Mouse (Mus musculus): ENCODE measurements at regions not wholly inside any gene's neighbourhood (a gene's known extent, or its start where the extent isn't known, plus 50 kb on each side); places are given as distances from the start of the nearest gene placed in this dataset.
"Not testable (repeated sequence)": the region's sequence is repeated elsewhere in the genome, so short reads cannot be mapped to it uniquely, and the experiment has no call there.

DNA sequence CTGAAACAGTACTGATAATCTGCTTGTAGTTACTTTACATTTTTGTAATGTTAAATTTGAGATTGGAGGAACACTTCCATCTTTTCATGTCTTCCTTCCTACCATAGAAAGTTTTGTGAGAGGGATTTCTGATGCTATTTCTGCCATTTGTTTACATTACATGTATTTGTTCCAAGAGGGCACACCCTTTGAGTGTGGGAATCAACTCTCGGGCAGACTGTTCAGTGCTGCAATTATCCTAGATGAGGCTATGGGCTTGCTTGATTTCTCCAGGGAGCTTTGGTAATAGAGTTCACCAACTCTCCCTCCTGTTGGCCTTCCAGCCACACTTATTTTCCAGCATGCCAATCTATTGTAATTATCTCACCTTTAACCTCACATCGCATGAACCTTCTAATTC lies 52.4 kb downstream of the Gm13691 start:
- no peak for DNase-seq (ENCODE audit: low spot score)

- DNase-seq (ENCODE audit: low spot score), result no peak
These were observed 58.2 kb downstream of the Gm13691 start for GRCm38 (mm10) chr2:84048398-84049140.

DNA sequence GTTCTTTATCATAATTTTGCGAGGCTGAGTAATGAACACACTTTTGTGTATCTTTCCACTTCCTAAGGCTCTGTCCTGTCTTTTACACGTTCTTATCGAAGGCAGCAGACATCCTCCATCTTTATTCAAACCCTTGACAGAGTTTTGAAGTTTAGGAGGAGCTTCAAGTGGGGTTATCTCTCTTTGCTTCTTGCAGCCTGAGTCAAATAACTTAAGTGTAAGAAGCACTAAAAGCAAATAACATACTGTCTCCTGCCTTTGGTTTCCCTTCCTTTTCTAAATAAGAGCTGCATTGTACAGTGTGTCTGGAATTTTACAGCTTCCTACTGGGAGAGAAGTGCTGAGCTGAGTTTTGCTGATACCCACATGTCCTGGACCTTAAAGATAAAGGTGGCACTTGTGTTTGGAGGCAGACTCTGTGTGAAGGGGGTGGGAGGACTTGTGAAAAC lies 61.6 kb downstream of the Gm13691 start:
- no peak for DNase-seq (ENCODE audit: low spot score)

GRCm38 (mm10) chr2:84059246-84059645 lies 68.9 kb downstream of the Gm13691 start:
- no peak for DNase-seq (ENCODE audit: low spot score)

- no peak for DNase-seq (ENCODE audit: low spot score)
These were observed 70.9 kb downstream of the Gm13691 start for GRCm38 (mm10) chr2:84061221-84061620.

DNA sequence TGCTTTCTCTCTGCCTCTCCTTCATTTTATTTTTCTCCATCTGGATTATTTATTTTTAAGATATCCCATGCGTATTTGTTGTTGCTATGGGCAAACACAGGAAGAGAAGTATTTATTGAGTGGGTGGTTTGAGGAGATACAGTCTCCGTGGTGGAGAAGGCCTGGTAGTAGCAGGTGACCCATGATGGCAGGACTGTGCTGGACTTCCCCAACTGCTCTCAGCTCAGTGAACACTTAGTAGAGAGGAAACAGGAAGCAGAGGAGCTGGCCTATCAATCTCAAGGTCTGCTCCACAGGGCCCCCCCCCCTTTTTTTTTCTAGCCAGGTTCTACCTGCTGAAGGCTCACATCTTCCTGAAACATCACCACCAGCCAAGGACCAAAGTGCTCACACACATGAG lies 74.0 kb downstream of the Gm13691 start:
- DNase-seq (ENCODE audit: low spot score), result no peak

DNA sequence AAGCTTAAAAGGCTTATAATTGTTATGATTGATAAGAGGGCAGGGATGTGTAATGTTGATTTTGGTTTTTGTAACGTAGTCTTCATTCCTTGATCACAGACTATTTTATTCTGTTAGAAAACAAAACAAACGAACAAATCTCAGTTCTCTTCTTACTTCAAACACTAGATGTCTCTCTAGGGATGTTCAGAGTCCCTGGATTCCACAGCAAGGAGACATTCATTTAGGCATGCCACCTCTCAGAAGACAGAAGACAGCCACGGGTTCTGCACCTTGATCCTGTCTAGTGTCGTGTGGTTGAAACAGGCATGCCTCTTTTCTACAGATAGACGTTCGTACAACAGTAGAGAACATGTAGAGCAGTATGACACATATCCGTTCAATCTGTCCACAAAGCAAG lies 74.7 kb downstream of the Gm13691 start:
- DNase-seq (ENCODE audit: low spot score), result no peak

DNA sequence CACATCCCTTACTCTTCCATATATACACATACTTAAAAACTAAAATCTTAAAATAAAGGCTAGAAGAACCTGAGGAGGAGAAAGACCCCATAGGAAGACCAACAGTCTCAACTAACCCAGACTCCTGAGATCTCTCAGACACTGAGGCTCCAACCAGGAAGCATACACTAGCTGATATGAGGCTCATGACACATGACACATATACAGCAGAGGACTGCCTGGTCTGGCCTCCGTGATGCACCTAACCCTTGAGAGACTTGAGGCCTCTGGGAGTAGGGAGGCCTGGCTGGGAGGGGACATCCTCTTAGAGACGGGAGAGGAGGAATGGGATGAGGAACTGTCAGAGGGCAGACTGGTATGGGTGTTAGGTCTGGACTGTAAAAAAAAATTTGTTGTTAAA lies 75.4 kb downstream of the Gm13691 start:
- no peak for DNase-seq (ENCODE audit: low spot score)

DNA sequence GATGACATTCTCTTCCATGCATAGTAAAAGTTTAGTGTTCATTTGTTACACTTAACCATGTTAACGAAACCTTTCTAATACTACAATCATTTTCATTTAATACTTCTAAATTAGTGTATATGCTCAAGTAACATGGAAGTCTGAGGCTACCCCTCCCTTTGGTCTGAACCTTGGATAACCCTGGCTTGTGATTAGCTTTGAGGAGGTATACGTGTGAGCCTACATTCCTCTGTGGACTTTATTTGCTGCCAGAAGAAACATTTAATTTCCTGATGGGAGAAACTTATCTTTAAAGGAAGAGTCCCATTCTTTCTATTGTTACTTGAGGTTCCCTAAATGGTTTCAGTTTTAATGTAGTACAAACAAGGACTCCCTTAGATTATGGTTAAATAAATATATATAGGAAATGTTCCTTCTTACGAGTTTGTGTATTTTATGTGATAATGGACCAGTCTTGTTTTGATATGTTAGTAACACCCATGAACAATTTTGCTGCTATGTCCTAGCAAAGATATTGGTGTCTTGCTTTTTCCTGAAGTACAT lies 75.9 kb downstream of the Gm13691 start:
- no peak for DNase-seq (ENCODE audit: low spot score)

- no peak for DNase-seq (ENCODE audit: low spot score)
These were observed 76.6 kb downstream of the Gm13691 start for GRCm38 (mm10) chr2:84066785-84067526.

- no peak for DNase-seq (ENCODE audit: low spot score)
These were observed 78.3 kb downstream of the Gm13691 start for GRCm38 (mm10) chr2:84068617-84069016.

DNA sequence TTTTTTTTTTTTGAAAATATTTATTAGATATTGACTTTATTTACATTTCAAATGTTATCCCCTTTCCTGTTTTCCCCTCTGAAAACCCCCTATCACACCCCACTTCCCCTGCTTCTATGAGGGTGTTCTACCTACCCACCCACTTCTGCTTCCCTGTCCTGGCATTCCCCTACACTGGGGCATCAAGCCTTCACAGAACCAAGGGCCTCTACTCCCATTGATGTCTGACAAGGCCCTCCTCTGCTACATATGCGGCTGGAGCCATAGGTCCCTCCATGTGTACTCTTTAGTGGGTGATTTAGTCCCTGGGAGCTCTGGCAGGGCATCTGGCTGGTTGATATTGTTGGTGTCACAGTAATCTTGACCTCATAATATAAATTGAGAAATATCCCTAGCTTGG lies 79.1 kb downstream of the Gm13691 start:
- not testable (repeated sequence) for DNase-seq (ENCODE audit: low spot score)

DNA sequence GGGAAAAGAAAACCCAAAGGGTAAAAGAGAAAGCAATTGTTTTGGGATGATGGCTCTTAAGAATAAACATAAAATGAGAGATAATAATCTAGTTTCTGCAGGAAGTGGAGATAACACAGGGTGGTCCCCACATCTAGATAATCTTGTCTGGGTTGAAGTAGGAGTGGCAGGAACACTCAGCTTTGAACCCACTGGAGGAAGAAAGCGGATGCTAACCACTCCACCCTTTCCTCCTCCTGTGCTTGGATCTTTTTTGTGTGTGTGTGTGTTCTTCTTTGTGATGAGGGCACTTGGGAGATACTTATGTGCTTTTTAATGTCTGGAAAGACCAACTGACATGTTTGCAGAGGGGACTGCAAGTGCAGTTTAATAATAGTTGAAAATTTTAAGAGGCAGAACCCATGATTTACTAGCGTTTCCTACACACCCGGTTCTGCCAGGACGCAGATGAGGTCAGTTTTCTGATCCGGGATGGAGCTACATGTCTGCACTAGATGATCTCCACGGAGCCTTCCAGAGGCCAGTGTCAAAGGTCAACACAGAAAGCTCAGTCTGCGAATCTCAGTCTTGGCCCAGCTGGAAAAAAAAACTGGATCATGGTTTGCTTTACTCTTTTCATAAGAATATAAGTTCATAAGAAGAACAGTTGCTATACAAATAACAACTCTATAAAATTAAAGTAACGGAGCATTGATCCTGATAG lies 82.7 kb downstream of the Gm13691 start:
- no peak for DNase-seq (ENCODE audit: low spot score)

DNA sequence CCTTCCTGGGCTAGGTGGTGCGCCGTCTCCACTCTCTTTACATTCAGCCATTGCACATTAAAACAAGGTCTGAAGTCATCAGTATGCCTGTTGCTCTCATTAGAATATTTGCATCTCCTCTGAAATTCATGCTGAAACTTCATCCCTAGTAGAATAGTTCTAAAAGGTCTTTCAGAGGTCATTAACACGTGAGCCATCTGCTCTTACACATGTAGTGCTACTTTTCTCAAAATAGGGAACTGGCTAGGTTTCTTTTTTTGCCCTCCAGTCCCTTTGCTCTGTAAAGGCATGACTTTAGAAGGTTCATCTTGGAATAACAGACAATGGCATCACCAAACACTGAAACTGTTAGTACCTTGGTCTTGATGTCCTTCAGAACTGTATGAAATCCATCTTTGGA lies 85.6 kb downstream of the Gm13691 start:
- no peak for DNase-seq (ENCODE audit: low spot score)

GRCm38 (mm10) chr2:84079284-84079683 lies 88.9 kb downstream of the Gm13691 start:
- no peak for DNase-seq (ENCODE audit: low spot score)

DNA sequence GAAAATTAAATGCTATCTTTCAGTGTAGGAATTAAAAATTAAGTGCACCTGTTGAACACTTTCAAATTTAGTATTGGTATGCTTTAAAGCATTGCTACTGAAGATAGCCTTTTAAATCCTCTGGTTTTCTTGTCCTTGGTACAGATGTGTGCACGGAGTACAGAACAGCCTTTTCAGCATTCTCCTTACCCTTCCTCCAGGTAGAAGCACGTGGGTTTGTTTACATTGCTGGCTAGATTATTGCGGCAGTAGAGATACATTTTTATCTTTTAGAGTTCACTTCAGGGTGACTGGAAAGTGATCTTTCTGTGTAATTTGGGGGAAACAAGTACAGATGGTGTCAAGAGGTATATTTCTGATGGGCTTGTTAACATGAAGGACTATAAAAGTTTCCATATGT lies 89.9 kb downstream of the Gm13691 start:
- DNase-seq (ENCODE audit: low spot score), result no peak

DNA sequence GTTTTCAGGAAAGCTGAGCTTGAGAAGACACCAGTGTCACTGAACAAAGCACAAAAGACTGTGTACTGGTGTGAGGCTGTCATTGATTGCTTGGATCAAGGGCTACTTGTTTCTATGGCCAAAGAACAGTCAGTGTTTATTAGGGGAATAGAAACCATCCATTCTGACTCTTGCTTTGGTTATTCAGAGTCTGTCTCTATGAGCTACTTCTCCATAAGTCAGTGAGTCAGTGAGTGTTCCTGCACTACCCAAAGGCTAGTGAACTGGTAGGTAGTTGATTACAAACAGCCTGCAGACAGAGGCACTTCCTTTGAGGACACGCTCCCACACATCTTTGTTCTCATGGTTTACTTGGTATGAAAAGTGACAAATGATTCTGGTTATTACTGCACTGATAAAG lies 104.4 kb downstream of the Gm13691 start:
- DNase-seq (ENCODE audit: low spot score), result no peak

- no peak for DNase-seq (ENCODE audit: low spot score)
These were observed 108.4 kb downstream of the Gm13691 start for GRCm38 (mm10) chr2:84098746-84099145.

DNA sequence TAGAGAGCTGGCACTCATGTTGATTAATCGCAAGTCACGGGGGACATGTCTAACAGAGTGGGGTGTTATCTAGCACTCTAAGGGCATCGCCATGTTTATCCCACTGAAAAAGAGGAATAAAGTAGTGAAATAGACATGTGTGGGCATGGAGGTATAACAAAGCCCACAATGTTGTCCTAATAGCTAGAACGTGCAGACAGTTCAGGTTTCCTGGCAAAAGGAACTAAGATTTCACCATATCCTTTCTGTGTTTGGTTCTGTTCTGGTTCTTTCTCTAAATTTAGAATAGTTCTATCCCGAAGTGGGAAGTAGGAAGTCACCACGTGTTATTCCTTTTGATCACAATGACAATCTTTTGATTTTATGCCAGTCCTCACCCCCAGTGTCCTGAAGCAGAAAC lies 123.2 kb downstream of the Gm13691 start:
- DNase-seq (ENCODE audit: low spot score), result no peak

DNA sequence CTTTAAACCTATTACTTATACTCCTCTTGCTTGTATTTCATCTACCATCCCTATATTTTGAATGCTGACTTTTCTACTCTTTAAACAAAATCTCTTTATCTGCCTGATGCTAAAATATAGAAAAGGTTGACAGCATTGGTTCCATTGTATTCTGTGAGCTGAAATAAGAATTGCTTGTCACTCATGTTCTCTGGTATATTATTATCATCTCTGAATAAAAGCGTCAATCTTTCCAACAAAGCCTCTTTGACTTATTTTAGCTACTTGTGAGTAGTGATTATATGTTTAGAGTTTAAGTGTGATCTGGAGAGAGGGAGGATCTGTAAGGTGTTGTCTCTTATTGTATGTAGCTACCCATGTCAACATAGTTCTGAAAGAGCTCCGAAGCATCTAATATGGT lies 129.5 kb downstream of the Gm13691 start:
- DNase-seq (ENCODE audit: low spot score), result no peak

DNA sequence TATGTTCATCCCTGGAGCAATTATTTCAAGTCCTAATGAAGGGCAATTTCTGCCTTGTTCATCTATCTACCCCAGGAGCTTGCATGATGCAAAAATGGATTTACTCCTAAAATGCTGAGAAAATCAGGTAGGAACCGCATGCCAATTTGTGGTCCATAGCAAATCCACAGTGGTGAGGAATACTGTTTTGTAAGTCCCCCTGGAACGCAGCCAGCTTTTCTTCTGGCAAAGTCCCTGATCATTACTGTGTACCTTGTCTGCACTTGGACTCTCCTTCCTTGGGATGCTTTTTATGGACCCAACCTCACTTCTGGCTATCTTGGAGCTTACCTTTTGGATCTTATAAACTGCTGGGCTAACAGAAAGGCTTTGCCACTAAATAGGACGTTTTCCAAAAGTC lies 137.2 kb downstream of the Gm13691 start:
- no peak for DNase-seq (ENCODE audit: low spot score)

- DNase-seq (ENCODE audit: low spot score), result no peak
These were observed 171.4 kb downstream of the Gm13691 start for GRCm38 (mm10) chr2:84161742-84162141.

GRCm38 (mm10) chr2:84173450-84173849 lies 183.1 kb downstream of the Gm13691 start:
- DNase-seq (ENCODE audit: low spot score), result no peak

Data from ovary, adult 18-20 months (tissue).